Mouse (Mus musculus): ENCODE measurements around the gene Ksr1.

DNA sequence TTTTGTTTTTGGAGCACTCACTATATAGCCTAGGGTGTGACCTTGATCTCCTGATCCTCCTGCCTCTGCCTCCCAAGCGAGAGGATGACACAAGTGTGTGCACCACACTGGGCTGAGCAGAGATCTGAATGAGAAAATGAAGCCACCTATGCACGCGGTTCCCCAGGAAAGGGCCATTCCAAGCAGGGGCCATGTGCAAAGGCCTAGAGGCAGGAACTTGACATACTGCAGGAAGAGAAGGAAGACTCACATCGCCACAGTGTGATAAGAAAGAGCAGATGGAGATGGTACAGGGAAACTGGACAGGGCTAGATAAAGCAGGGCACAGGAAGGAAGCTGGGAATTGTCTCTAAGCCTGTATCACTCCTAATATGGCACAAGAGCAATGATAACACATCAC, 3.1 kb upstream of the Ksr1 start:
- TF ChIP-seq POLR2A (IDR thresholded peaks at IDR 0.05; ENCODE audit: borderline replicate concordance, control insufficient read depth, low read depth, low read length) (no peak), CTCF (IDR thresholded peaks at IDR 0.05; ENCODE audit: control insufficient read depth, insufficient read depth, low read length) (no peak)

All from bone marrow, adult 2 months (tissue).